Mouse (Mus musculus) right cerebral cortex, postnatal 4 days (tissue): ENCODE data around the gene Ncor1.
A peak's percentile ranks its signal among the peaks of the same experiment; 100 is the strongest.
"Not testable (repeated sequence)": the region's sequence is repeated elsewhere in the genome, so short reads cannot be mapped to it uniquely, and the experiment has no call there.

Experiments
- DNase-seq: peaks from one replicate; pipeline ENCODE4 v3.0.0-alpha.2; 2022

Ncor1 gene

DNA sequence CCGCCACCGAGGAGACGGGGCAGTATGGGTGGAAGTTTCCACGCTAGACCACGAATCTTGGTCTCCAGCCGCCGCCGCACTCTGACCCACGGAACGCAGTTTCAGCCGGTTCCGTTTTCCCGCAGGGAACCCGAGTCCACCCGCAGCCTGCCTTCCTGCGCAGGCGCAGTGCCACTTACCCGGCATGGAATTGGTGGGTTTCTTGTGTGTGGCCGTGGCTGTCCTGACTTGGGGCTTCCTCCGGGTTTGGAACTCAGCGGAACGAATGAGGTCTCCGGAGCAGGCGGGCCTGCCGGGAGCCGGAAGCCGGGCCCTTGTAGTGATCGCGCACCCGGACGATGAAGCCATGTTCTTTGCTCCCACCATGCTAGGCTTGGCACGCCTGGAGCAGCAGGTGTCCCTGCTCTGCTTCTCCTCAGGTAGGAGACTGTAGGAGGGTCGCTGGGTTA is at the start of gene Ncor1, which contains the start of gene Pigl:
Gene Ncor1, minus strand, starts transcription at position 266 of the 449 bp plus-strand sequence.
Gene Pigl, plus strand, starts transcription at position 185 of the 449 bp plus-strand sequence.
- DNase-seq, result peak; percentile 82

DNA sequence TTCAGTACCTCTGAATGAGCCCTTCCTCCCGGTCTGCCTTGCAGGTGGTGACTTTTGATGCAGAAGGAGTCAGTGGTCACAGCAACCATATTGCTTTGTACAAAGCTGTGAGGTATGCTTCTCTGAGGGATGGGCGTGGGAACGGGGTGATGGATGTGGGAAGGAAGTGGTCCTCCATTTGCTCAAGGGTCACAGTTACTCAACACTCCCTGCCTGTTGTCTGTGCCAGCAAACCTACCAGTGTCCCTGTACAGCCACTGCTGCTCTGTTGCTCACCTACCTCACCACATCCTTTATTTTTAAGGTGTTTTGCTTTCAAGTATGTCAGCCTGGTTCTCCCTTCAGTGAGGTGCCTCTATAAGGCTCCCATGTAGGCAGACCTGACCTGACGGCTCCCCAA is 49.3 kb upstream of the Ncor1 start:
- no peak for DNase-seq

DNA sequence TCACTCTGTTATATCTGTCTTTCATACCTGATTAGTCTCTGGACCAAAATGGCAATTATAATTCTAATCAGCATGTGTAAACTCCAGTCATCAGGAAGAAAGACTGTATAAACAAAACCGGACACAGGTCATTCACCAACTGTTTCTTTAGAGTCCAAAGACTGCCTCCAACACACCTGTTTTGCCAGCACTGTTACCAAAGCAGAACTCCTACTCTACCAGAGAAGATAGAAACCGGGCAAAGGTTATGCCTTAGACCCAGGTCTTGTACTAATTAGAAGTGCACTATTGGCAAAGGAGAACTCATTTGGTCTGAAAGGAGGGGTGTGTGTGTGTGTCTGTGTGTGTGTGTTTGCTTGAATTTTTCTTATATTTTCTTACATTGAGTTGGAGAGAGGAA is 42.2 kb upstream of the Ncor1 start:
- no peak for DNase-seq

DNA sequence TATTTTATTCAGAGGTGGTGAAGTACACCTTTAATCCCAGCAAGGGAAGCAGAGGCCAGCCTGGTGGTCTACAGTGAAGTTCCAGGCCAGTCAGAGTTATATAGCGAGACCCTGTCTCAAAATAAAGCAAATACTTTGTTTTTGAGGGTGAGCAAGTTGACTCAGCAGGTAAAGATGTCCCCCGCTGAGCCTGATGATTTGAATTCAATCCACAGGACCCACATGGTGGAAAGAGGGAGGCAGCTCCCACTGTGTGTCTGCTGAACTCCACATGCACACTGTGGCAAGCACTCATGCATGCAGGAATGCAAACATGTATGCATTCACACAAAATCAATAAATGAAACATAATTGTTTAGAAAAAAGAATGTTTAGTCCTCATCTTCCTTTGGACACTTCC is 40.5 kb upstream of the Ncor1 start:
- DNase-seq, result no peak

DNA sequence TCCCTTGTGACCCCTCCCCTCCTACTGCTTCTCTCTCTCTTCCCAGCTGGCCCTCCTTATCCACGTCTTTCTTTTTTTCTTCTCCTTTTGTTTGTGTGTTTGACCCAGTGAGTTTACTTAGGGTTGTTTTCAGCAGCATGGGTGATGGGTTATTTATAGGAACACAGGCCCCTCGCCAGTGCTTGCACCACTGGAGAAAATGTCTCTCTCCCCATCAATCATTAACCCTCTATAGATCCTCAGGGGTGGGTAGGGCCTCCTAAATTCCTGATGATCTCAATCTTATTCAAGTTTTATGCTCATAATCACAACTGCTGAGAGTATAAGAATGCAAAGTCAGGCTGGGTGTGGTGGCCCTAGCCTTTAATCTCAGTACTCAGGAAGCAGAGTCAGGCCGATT is 38.8 kb upstream of the Ncor1 start:
- no peak for DNase-seq

DNA sequence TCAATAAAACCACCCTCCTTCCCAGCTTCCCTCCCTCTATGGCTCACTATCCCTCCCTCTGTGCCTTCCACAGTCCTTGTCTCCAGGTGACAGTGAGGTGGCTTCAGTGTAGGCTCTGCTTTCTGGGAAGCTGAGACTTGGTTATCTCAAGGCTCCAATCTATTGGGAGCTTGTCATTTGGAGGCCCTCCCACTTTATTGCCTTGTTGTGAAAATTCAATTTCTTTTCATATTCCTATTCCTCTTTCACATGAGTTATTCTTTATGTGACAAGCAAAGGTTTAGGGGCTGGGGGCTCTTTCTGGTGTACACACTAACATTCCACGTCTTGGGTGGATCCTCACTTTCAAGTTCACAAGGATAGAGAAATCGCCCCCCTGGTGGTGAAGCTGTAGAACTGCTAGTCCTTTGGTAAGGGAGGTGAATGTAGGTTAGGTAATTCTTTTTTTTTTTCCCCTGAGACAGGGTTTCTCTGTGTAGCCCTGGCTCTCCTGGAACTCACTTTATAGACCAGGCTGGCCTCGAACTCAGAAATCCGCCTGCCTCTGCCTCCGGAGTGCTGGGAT is 37.9 kb upstream of the Ncor1 start:
- DNase-seq, result no peak

DNA sequence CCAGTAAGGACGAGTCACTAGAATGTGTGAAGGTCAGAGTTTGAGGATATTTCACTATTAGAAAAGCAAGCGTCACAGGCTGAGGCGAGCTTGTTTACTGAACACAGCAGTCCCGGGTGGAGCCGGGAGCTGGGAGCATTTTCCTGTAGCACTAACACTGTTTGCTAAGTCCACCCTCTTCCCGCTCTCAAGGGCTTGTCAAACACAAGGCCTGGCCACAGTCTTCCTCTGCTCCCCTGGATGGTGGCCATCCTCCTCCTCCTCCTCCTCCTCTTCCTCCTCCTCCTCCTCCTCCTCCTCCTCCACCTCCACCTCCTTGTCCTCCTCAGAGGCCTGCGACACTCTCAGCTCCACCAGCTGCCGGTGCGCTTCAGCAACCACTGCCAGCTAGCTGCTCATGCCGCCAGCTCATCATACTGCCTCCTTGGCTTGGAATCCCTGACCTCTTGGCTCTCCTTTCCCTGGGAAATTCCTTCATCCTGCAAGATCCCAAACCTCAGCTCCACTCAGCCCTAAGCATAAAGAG is 37.0 kb upstream of the Ncor1 start:
- DNase-seq, result no peak

DNA sequence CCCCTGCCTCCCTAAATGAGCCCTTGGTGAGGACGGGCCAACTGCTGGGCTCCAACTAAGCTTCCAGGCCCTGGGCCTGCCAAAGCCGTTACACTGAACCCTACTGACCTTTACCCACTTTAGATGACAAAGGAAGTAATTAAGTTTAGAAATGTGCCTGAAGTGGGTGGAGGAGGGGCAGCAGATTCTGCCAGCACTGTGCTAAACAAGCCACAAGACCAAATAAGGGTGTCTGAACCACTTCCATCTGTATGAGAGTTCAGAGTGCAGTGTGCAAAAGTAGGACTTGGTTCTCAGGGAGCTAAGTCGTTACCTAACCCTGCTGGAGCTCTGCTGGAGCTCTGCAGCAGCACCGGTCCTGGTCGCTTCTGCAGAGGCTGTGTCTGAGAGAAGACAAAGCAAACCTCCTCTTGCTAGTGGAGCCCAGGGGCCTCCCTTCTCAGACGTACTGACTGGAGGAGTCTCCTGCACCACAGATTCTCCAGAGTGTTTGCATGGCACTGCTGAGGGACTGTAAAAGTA is 36.5 kb upstream of the Ncor1 start:
- DNase-seq, result no peak

DNA sequence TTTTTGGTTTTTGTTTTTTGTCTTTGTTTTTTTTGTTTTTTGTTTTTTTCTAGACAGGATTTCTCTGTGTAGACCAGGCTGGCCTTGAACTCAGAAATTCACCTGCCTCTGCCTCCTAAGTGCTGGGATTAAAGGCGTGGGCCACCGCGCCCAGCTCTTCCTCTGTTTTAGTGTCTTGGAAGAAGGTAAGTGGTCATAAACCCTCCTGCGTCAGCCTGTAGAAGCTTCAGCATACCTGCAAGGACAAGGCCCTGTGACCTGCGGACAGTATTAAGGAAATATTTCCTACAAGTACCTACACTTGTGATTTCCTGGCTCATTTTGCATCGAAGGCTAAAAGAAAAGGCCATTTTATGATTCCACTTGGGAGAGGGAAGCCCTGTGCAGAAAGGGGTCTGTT is 35.4 kb upstream of the Ncor1 start:
- no peak for DNase-seq

DNA sequence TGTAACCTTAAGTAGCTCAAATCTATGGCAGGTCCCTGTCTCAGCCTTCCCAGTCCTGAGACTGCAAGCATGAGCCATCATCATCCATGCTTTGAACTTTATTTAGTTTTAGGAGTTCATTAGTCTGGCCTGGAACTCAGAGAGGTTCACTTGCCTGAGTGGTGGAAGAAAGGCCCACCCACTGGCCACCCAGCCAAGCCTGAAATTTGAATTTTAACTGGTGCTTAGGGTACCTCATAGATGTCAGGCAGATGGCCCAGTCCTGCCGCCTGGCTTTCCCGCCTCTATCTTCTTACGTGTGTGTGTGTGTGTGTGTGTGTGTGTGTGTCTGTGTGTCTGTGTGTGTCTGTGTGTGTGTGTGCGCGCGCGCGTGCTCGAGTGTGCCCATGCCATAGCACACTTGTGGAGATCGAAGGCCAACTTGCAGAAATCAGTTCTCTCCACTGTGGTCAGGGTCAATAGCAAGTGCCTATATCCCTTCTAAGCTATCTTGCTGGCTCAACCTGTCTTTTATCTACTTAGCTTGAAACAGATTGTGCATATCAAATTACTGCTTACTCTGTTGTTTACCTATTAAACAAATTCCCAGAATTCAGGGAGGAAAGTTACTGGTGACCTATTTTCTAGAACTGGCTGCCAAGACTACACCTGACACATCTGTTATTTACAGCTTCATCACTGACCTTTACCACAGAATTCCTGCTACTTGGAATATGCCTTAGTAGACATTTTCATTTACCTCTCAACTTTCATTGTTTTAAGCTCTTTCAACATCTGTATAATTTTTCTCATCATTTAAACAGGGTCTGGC is 29.4 kb upstream of the Ncor1 start:
- DNase-seq, result no peak

DNA sequence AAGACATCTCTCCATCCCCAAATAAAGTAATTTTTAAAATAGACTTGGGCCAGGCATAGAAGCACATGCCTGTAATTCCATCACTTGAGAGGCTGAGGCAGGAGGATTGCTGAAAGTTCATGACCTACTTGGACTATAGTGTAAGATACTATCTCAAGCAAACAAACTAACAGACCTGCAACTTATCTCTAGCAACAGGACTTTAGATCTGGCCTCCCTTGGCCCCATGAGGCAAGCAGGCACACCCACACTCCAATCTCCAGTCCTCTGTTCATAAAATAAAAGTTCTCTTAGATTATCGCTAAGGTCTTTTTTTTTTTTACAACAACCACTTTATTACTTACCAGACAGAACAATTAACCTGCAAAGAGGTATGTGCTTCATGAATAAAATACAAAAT is 28.6 kb upstream of the Ncor1 start:
- DNase-seq, result no peak

DNA sequence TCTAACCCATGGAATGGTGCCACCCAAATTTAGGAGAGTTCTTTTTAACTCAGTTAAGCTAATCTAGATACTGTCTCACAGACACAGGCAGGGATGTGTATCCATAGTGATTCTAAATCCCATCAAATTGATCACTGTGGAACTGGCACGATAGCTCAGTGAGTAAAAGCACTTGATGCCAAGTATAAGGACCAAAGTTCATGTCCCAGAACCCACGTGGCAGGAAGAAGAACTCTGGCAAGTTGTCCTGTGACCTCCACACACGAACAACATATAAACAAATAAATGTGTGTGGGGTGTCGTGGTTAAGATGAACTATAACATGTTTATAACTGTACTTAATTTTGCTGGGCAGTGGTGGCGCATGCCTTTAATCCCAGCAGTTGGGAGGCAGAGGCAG is 21.2 kb upstream of the Ncor1 start:
- DNase-seq, result no peak

DNA sequence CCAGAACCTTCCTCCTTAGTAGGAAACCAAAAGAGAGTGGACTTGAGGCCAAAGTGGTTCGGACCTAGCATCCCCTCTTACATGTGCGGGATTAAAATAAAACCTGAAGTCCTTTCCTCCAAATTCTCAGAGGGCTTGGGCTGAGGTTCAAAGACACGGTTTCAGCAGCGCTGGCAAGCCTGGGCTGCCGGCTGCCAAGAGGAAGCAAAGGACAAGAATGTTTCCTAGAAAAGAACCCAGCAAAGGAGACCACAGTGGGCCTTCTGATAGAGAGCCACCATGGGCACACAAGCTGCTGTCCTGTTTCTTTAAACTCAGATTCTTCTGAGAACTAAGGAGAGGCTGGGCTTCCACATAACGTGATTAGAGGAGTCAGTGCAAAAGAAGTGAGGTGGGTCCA is 20.6 kb upstream of the Ncor1 start:
- no peak for DNase-seq

DNA sequence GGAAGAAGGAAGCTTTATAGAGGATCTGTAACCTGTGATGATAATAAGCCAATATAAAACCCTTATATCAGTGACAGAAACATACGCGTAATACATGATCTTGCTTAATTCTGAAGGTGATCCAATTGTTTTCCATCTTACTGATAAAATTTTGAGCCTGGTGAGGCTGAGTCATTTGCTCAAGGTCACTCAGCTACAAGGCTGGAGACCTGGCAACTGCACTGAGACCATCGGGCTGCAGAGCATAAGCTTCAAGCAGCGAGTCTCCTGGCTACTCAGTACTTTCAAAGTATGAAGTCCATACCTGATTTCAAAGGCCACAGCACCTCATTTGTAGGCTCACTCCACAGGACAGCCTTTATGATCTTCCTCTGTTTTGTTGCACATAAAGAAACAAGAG is 17.8 kb upstream of the Ncor1 start:
- DNase-seq, result no peak

DNA sequence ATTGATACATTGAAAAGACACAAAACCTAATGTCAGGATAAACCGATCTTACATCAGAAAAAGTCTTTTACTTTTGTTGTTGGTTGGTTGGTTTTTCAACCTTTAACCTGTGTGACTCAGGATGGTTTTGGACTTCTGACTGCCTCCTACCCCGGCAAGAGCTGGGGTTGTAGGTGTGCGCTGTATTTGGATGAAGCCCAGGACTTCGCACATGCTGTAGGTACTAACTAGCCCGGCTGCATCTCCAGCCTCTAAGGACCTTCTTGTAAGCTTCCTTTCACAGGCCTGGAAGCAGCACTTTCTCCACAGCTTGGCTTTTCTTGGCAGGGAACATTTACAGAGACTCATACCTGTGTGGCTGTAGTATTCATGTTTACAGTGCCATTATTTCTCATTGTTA is 15.2 kb upstream of the Ncor1 start:
- DNase-seq, result no peak

DNA sequence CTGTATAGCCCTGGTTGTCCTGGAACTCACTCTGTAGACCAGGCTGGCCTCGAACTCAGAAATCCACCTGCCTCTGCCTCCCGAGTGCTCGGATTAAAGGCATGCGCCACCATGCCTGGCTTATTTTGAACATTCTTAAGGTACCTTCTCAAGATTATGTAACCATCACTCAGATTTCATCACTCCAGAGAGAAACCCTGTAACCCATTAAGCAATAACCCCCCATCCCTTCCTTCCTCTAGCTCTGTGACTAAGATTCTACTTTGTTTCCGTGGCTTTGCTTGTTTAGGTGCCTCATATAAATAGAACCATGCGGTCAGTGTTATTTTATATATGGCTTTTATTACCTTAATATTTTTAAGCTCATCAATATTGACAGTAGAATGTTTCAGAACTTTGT is 12.1 kb upstream of the Ncor1 start:
- DNase-seq, result no peak

DNA sequence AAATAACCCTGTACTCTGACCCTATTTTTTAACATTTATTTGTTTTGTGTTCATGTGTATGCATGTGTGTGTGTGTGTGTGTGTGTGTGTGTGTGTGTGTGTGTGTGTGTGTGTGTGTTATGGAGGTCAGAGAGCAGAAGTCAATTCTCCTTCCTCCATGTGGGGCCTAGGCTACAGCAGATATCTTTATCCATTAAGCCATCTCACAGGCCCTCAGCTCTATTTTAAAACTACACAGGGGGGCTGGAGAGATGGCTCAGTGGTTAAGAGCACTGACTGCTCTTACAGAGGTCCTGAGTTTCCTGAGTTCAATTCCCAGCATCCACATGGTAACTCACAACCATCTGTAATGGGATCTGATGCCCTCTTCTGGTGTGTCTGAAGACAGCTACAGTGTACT is 8.9 kb upstream of the Ncor1 start:
- DNase-seq, result not testable (repeated sequence)

DNA sequence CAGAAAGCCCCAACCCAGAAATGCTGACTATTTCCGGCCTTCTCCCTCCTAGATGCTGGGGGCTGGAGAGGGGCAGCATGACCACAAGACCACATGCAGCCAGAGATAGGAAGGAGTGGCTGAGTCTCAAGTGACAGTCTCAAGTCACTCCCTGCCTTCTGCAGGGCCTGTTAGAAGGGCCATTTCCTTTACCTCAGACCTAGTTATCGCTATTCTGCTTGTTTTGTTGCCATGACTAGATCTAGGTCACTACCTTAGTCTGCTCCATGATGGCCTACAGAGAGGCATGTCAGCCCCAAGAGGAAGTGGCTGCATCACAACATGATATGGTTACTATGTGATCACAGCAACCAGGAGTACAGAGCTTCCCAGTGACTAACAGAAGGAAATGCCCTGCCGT is 8.2 kb upstream of the Ncor1 start:
- DNase-seq, result no peak

DNA sequence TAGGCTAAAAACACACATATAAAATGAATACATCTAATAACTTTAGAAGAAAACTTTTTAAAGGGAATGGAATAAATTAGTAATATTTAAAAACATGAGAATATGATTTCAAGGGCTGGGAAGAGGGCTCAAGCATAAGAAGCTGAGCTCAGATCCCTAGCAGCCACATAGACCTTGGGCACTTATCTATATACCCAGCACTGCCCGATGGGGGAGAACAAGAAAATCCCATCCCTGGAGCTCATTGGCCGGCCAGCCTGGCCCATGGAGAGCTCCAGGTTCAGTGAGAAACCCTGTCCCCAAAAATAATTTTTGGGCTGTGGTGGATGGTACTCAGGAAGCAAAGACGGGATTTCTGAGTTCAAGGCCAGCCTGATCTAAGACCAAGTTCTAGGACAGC is 7.5 kb upstream of the Ncor1 start:
- no peak for DNase-seq

DNA sequence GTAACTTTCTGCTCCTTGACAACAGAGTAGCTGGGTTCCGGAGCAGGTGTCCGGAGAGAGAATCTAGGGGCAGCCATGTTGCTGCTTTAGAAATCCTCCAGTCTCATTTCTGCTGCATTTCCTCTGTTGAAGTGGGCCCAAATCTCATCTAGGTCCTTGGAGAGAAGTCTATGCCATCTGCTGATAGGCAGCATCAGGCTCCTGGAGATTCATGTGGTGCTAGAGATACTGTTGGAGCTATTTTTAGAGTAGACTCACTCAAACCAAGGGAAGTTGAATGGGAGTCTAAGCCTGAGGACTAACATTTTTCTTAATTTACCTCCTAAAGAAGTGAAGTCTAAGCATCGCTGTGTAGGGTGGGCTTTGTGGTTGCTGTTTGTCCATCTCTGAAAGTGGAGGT is 6.4 kb upstream of the Ncor1 start:
- no peak for DNase-seq

DNA sequence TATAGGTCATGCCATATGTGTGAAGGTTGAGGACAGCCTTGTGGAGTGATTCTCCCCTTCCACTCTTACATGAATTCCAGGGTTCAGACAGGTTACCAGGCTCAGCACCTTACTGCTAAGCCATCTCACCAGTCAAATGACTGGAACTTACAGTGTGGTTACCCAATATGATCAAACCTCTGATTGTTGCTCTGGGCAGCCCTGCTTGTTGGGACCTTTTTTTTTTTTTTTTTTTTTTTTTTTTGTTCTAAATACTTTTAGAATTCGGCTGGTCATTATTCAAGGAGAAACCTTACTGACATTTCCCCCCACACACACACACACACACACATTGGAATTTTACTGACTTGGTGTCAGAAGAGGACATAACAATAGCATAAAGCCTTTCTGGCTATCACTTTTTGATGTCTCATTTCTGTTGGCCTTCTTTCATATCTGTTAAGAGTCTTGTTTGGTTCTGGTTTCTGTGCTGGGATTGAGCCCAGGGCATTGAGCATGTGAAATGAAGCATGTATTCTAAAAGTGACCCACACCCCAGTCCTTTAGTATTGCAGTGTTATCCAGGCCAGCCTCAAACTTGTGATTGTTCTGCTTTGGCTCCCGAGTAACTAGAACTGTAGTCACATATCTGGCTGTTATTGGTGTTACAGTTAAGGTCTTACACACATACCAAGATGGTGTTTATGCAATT is 5.0 kb upstream of the Ncor1 start:
- no peak for DNase-seq

DNA sequence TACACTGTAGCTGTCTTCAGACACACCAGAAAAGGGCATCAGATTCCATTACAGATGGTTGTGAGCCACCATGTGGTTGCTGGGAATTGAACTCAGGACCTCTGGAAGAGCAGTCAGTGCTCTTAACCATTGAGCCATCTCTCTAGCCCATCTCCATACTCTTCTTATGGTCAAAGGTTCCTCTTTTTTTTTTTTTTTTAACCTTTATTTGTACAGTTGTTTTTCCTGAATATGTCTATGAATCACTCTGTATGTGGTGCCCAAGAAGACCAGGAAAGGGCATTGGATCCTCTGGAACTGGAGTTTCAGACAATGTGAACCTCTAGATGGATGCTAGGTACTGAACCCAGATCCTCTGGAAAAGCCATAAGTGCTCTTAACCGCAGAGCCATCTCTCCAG is 4.2 kb upstream of the Ncor1 start:
- not testable (repeated sequence) for DNase-seq

DNA sequence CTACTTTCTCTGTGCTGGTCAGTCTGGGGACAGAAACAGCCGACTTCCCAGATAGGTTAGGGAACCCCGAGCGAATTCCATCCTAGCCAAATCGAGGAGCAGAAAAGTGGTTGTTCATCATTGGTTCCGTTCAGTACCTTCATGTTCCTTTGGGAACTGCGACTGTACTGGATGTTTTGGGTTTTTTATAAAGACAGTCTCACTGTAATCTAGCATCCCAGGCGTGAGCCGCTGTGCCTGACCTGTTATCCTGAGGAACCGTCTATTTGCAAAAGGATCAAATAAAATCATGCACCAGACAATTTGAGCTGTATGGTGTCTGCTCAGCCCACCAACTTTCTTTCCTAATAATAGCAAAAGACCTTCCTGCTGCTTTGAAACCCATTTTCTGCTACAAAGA is 439 bp upstream of the Ncor1 start:
- DNase-seq, result no peak

DNA sequence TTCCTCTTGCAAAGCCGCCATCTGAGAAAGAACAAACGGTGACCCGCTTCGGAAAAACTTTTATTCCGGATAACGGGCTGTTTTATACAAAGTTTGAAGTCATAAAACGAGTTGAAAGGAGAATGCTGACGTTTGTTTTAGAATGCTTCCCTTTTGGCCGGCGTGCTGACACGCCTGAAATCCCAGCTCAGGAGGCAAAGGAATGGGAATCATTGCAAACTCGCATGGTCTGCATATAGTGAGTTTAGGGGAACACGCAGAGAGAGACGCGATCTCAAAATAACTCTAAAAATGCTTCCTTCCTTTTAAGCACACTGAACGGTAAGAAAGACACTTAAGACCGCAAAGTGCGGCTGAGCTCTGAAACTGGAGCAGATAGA is 460 bp downstream of the Ncor1 start:
- no peak for DNase-seq
